Mouse (Mus musculus): Measurements from ENCODE around the gene Tmem145. TPM values are rescaled to one million over a fixed set of nuclear protein-coding genes. Genes with fewer than 3 reads are reported as not detected.
A peak's percentile ranks its signal among the peaks of the same experiment; 100 is the strongest.

The Tmem145 gene
- polyA plus RNA-seq, 1 experiment: 2.0 TPM

- peaks cover 4% of the 10 kb centered on the region for H3K4me1 ChIP-seq (ENCODE audit: control insufficient read depth, insufficient read depth, low read length)
- H3K4me3 ChIP-seq (ENCODE audit: low read depth, low read length): peak within 1 kb of the TSS; percentile 78
- H3K9ac ChIP-seq (ENCODE audit: low read depth, poor library complexity, severe bottlenecking): peak within 1 kb of the TSS; percentile 86
- TF ChIP-seq POLR2A (IDR thresholded peaks at IDR 0.05; ENCODE audit: insufficient read depth, low read length): peak; percentile 97
- no peak for TF ChIP-seq CTCF (IDR thresholded peaks at IDR 0.05; ENCODE audit: low read depth, low read length)
- 0 out of 2 replicates have a peak, but pooled peaks have one; percentile 18 for TF ChIP-seq EP300 (IDR thresholded peaks at IDR 0.05; ENCODE audit: insufficient read depth, low read depth, low read length)
- H3K27me3 ChIP-seq (ENCODE audit: control insufficient read depth, insufficient read depth, low read length, poor library complexity, severe bottlenecking): no peaks in the 10 kb centered on the region
- H3K27ac ChIP-seq (ENCODE audit: insufficient read depth, low read length): peak within 1 kb of the TSS; percentile 70
- no peaks in the 10 kb centered on the region for H3K36me3 ChIP-seq (ENCODE audit: control insufficient read depth, insufficient read depth, low read length, poor library complexity, severe bottlenecking)
- no peaks in the 10 kb centered on the region for H3K9me3 ChIP-seq (replicated peaks; ENCODE audit: control insufficient read depth, insufficient read depth, low read length, poor library complexity, severe bottlenecking)
Measured at GRCm38 (mm10) chr7:25267301-25267750, 38.6 kb upstream of the Tmem145 start, which contains the start of gene Cic. Gene Cic, plus strand, starts transcription at chr7:25267704.

GRCm38 (mm10) chr7:25267751-25268463, 38.0 kb upstream of the Tmem145 start:
- peaks cover 4% of the 10 kb centered on the region for H3K4me1 ChIP-seq (ENCODE audit: control insufficient read depth, insufficient read depth, low read length)
- H3K27me3 ChIP-seq (ENCODE audit: control insufficient read depth, insufficient read depth, low read length, poor library complexity, severe bottlenecking): no peaks in the 10 kb centered on the region
- H3K9ac ChIP-seq (ENCODE audit: low read depth, poor library complexity, severe bottlenecking): peak overlapping the region; percentile 86
- TF ChIP-seq CTCF (IDR thresholded peaks at IDR 0.05; ENCODE audit: low read depth, low read length): no peak
- TF ChIP-seq POLR2A (IDR thresholded peaks at IDR 0.05; ENCODE audit: insufficient read depth, low read length): no peak
- H3K9me3 ChIP-seq (replicated peaks; ENCODE audit: control insufficient read depth, insufficient read depth, low read length, poor library complexity, severe bottlenecking): no peaks in the 10 kb centered on the region
- H3K36me3 ChIP-seq (ENCODE audit: control insufficient read depth, insufficient read depth, low read length, poor library complexity, severe bottlenecking): no peaks in the 10 kb centered on the region
- peak overlapping the region; percentile 78 for H3K4me3 ChIP-seq (ENCODE audit: low read depth, low read length)
- H3K27ac ChIP-seq (ENCODE audit: insufficient read depth, low read length): peak overlapping the region; percentile 35

- Histone ChIP-seq H3K27me3 (ENCODE audit: control insufficient read depth, insufficient read depth, low read length, poor library complexity, severe bottlenecking) (no peaks in the 10 kb centered on the region), H3K36me3 (ENCODE audit: control insufficient read depth, insufficient read depth, low read length, poor library complexity, severe bottlenecking) (no peaks in the 10 kb centered on the region), H3K4me3 (ENCODE audit: low read depth, low read length) (peak overlapping the region; percentile 78), H3K27ac (ENCODE audit: insufficient read depth, low read length) (peak overlapping the region; percentile 10; the same call in 1 of the 2 replicates), H3K4me1 (ENCODE audit: control insufficient read depth, insufficient read depth, low read length) (peaks cover 4% of the 10 kb centered on the region), H3K9ac (ENCODE audit: low read depth, poor library complexity, severe bottlenecking) (peak overlapping the region; percentile 82), H3K9me3 (replicated peaks; ENCODE audit: control insufficient read depth, insufficient read depth, low read length, poor library complexity, severe bottlenecking) (no peaks in the 10 kb centered on the region)
- no peak for TF ChIP-seq EP300 (IDR thresholded peaks at IDR 0.05; ENCODE audit: insufficient read depth, low read depth, low read length)
Measured at GRCm38 (mm10) chr7:25268588-25268987, 37.3 kb upstream of the Tmem145 start.

- peaks cover 4% of the 10 kb centered on the region for H3K4me1 ChIP-seq (ENCODE audit: control insufficient read depth, insufficient read depth, low read length)
- H3K36me3 ChIP-seq (ENCODE audit: control insufficient read depth, insufficient read depth, low read length, poor library complexity, severe bottlenecking): no peaks in the 10 kb centered on the region
- H3K27me3 ChIP-seq (ENCODE audit: control insufficient read depth, insufficient read depth, low read length, poor library complexity, severe bottlenecking): no peaks in the 10 kb centered on the region
- H3K27ac ChIP-seq (ENCODE audit: insufficient read depth, low read length): no peak overlapping the region
- no peaks in the 10 kb centered on the region for H3K9me3 ChIP-seq (replicated peaks; ENCODE audit: control insufficient read depth, insufficient read depth, low read length, poor library complexity, severe bottlenecking)
- TF ChIP-seq POLR2A (IDR thresholded peaks at IDR 0.05; ENCODE audit: insufficient read depth, low read length) (no peak), CTCF (IDR thresholded peaks at IDR 0.05; ENCODE audit: low read depth, low read length) (no peak), EP300 (IDR thresholded peaks at IDR 0.05; ENCODE audit: insufficient read depth, low read depth, low read length) (no peak)
- peak overlapping the region; percentile 78 for H3K4me3 ChIP-seq (ENCODE audit: low read depth, low read length)
- H3K9ac ChIP-seq (ENCODE audit: low read depth, poor library complexity, severe bottlenecking): peak overlapping the region; percentile 82
Measured at GRCm38 (mm10) chr7:25269029-25269428, 36.9 kb upstream of the Tmem145 start.

GRCm38 (mm10) chr7:25269545-25270271, 36.2 kb upstream of the Tmem145 start:
- Histone ChIP-seq H3K9ac (ENCODE audit: low read depth, poor library complexity, severe bottlenecking) (peak overlapping the region; percentile 82; the same call in 1 of the 2 replicates), H3K27ac (ENCODE audit: insufficient read depth, low read length) (no peak overlapping the region), H3K27me3 (ENCODE audit: control insufficient read depth, insufficient read depth, low read length, poor library complexity, severe bottlenecking) (no peaks in the 10 kb centered on the region), H3K9me3 (replicated peaks; ENCODE audit: control insufficient read depth, insufficient read depth, low read length, poor library complexity, severe bottlenecking) (no peaks in the 10 kb centered on the region), H3K4me3 (ENCODE audit: low read depth, low read length) (no peak overlapping the region), H3K4me1 (ENCODE audit: control insufficient read depth, insufficient read depth, low read length) (peaks cover 4% of the 10 kb centered on the region), H3K36me3 (ENCODE audit: control insufficient read depth, insufficient read depth, low read length, poor library complexity, severe bottlenecking) (no peaks in the 10 kb centered on the region)
- no peak for TF ChIP-seq EP300 (IDR thresholded peaks at IDR 0.05; ENCODE audit: insufficient read depth, low read depth, low read length)
- no peak for TF ChIP-seq CTCF (IDR thresholded peaks at IDR 0.05; ENCODE audit: low read depth, low read length)
- no peak for TF ChIP-seq POLR2A (IDR thresholded peaks at IDR 0.05; ENCODE audit: insufficient read depth, low read length)
